Mouse (Mus musculus): Measurements from ENCODE around the gene Olfr554. TPM values are rescaled to one million over a fixed set of nuclear protein-coding genes. Genes with fewer than 3 reads are reported as not detected.

Olfr554 gene
- polyA plus RNA-seq (2012; rRNA removed; ENCODE audit: low replicate concordance) = not detected in 2 replicates

GRCm38 (mm10) chr7:102638132-102638531, at the start of gene Olfr554:
Olfr554 (plus strand) TSS chr7:102638432.

GRCm38 (mm10) chr7:102591786-102592185, 46.4 kb upstream of the Olfr554 start, which contains the start of gene Olfr551:
Olfr551 (minus strand) TSS chr7:102591886.

GRCm38 (mm10) chr7:102597378-102598031, 40.7 kb upstream of the Olfr554 start, which contains the start of gene Olfr552:
Olfr552 (plus strand) TSS chr7:102597770.

GRCm38 (mm10) chr7:102618118-102618517, 20.1 kb upstream of the Olfr554 start, which contains the start of gene Olfr553:
Olfr553 (minus strand) TSS chr7:102618218.

GRCm38 (mm10) chr7:102658523-102658922, 20.3 kb downstream of the Olfr554 start, which contains the start of gene Olfr555:
Olfr555 (plus strand) TSS chr7:102658823.

GRCm38 (mm10) chr7:102664599-102664998, 26.4 kb downstream of the Olfr554 start, which contains the start of gene Olfr556:
Olfr556 (plus strand) TSS chr7:102664899.

GRCm38 (mm10) chr7:102686944-102687501, 48.8 kb downstream of the Olfr554 start, which contains the start of gene Trim68:
Trim68 (minus strand) TSS chr7:102687327.

Other genes with a start within 250 kb of the Olfr554 start
- 4.9 and 10.0 TPM in 2 replicates for gene Rrm1, start 196.7 kb upstream of the Olfr554 start, polyA plus RNA-seq (2012; rRNA removed; ENCODE audit: low replicate concordance)
- not detected in 2 replicates for gene Olfr543, start 156.8 kb upstream of the Olfr554 start, polyA plus RNA-seq (2012; rRNA removed; ENCODE audit: low replicate concordance)
- gene Olfr544, start 150.1 kb upstream of the Olfr554 start, polyA plus RNA-seq (2012; rRNA removed; ENCODE audit: low replicate concordance) = not detected in 2 replicates
- not detected in 2 replicates for gene Olfr545, start 138.9 kb upstream of the Olfr554 start, polyA plus RNA-seq (2012; rRNA removed; ENCODE audit: low replicate concordance)
- not detected in 2 replicates for gene Olfr547, start 103.7 kb upstream of the Olfr554 start, polyA plus RNA-seq (2012; rRNA removed; ENCODE audit: low replicate concordance)
- gene Olfr548-ps1, start 97.5 kb upstream of the Olfr554 start, polyA plus RNA-seq (2012; rRNA removed; ENCODE audit: low replicate concordance) = not detected in 2 replicates
- not detected in 2 replicates for gene Olfr549, start 88.6 kb upstream of the Olfr554 start, polyA plus RNA-seq (2012; rRNA removed; ENCODE audit: low replicate concordance)
- gene Trim21, start 72.9 kb upstream of the Olfr554 start, polyA plus RNA-seq (2012; rRNA removed; ENCODE audit: low replicate concordance) = 6.6 and 12.9 TPM in 2 replicates
- gene Olfr550, start 67.0 kb upstream of the Olfr554 start, polyA plus RNA-seq (2012; rRNA removed; ENCODE audit: low replicate concordance) = 0.78 and 0.91 TPM in 2 replicates
- gene Olfr551, start 46.5 kb upstream of the Olfr554 start, polyA plus RNA-seq (2012; rRNA removed; ENCODE audit: low replicate concordance) = not detected in 2 replicates
- gene Olfr552, start 40.7 kb upstream of the Olfr554 start, polyA plus RNA-seq (2012; rRNA removed; ENCODE audit: low replicate concordance) = not detected in 2 replicates
- not detected in 2 replicates for gene Olfr553, start 20.2 kb upstream of the Olfr554 start, polyA plus RNA-seq (2012; rRNA removed; ENCODE audit: low replicate concordance)
- gene Olfr555, start 20.4 kb downstream of the Olfr554 start, polyA plus RNA-seq (2012; rRNA removed; ENCODE audit: low replicate concordance) = not detected in 2 replicates
- not detected in 2 replicates for gene Olfr556, start 26.5 kb downstream of the Olfr554 start, polyA plus RNA-seq (2012; rRNA removed; ENCODE audit: low replicate concordance)
- gene Trim68, start 48.9 kb downstream of the Olfr554 start, polyA plus RNA-seq (2012; rRNA removed; ENCODE audit: low replicate concordance) = 23.8 and 50.9 TPM in 2 replicates
- gene Olfr557, start 57.5 kb downstream of the Olfr554 start, polyA plus RNA-seq (2012; rRNA removed; ENCODE audit: low replicate concordance) = not detected in 2 replicates
- 2.3 and 6.1 TPM in 2 replicates for gene Olfr558, start 63.8 kb downstream of the Olfr554 start, polyA plus RNA-seq (2012; rRNA removed; ENCODE audit: low replicate concordance)
- 0.33 TPM in 1 of 2 replicates, not detected in the other for gene Olfr33, start 80.6 kb downstream of the Olfr554 start, polyA plus RNA-seq (2012; rRNA removed; ENCODE audit: low replicate concordance)
- not detected in 2 replicates for gene Olfr559, start 89.1 kb downstream of the Olfr554 start, polyA plus RNA-seq (2012; rRNA removed; ENCODE audit: low replicate concordance)
- gene Olfr560, start 120.9 kb downstream of the Olfr554 start, polyA plus RNA-seq (2012; rRNA removed; ENCODE audit: low replicate concordance) = 0.09 TPM in 1 of 2 replicates, not detected in the other
- gene Olfr78, start 121.0 kb downstream of the Olfr554 start, polyA plus RNA-seq (2012; rRNA removed; ENCODE audit: low replicate concordance) = 3.2 and 8.0 TPM in 2 replicates
- gene Olfr561, start 132.8 kb downstream of the Olfr554 start, polyA plus RNA-seq (2012; rRNA removed; ENCODE audit: low replicate concordance) = 0.11 TPM in 1 of 2 replicates, not detected in the other
- gene Olfr564, start 165.0 kb downstream of the Olfr554 start, polyA plus RNA-seq (2012; rRNA removed; ENCODE audit: low replicate concordance) = not detected in 2 replicates
- not detected in 2 replicates for gene Olfr566, start 220.3 kb downstream of the Olfr554 start, polyA plus RNA-seq (2012; rRNA removed; ENCODE audit: low replicate concordance)
- gene Olfr568, start 238.7 kb downstream of the Olfr554 start, polyA plus RNA-seq (2012; rRNA removed; ENCODE audit: low replicate concordance) = not detected in 2 replicates

Measured in mammary gland, adult 2 months (tissue).